Mouse (Mus musculus) spleen, embryonic (tissue): ENCODE data around the gene Hadha.

Experiments
- CTCF ChIA-PET: fragments of 350-600 bp; sonication (Branson Sonifier 250); formaldehyde crosslinking; loops from one replicate; lab custom pipeline; 2022; lab: Charles Lee

The Hadha gene

DNA sequence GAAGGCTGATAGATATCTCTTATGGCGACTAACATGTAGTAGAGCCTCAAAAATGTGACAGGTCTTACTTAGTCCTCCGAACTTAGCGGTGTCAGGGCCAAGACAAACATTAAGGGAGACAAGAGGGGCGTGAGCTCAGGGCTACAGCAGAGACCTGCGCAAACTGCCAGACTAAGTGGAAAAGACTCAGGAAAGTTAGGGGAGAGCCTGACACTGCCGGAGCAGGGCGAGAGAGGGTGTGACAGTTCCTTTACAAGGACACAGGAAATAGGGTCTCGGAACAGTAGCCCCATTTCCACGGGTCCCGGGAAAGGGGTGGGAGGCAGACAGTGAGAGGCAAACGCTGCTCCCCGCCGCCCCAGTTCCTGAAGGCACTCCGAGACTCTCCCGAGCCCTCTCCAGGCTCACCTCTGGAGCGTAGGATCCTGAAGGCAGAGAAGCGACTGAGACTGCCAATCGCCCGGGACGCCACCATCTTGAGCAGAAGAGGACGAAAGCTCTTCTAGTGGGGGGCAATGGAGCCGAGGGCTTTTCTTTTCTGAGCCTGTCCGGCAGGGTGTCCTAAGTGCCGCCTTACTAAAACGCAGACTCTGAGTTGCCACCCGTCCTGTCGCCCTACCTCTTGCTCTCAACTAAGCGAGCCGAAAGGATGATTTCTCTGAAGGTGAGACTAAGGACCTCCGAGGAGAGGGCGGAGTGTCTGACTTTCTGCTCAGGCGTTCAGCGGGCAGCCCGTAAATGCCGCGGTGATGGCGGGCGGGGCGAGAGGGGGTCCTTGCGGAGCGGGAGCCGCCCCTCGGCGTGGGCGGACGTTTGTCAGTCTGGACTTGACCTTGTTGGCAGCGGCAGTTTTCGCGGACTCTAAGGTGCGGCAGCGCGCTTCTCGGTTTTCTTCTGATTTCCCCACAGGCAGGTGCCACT, at the start of gene Hadha, which contains the start of gene Hadhb:
Gene Hadha (minus strand): TSS at position 689 of the 921 bp plus-strand sequence.
Gene Hadhb (plus strand): TSS at position 775 of the 921 bp plus-strand sequence.
- CTCF ChIA-PET = no interaction called here

- CTCF ChIA-PET = no interaction called here
These were observed 49.5 kb upstream of the Hadha start for GRCm38 (mm10) chr5:30204441-30204840.

DNA sequence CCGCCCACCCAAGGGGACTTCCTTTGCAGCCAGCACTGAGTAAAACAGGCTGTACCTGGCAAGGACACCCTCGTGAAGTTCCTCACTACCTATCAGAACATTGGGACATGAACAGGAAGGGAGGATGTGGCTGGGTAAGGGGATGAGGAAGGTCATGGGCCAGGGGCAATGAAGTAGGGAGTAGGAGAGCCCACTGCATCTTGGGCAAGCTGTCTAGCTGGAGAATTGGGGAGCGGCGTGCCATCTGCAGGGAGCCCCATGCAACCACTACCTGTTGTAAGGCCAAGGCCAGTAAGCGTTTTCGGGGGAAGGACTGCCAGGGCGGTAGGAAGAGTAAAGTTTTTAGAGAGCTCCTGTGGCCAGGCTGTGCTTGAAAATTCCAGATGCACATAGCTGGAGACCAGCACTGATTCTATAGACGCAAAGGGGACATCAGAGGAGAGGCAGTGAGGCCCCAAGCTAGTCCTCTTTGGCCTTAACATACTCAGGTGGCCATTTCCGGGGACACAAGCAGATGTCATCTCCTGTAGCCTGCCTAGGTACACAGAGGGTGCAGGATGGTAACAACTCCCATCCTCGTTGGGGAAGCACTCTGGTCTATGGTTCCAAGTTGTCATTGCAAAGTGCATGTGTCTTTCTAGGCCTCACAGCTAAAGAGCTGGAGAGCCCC, 48.4 kb upstream of the Hadha start:
- CTCF ChIA-PET = no interaction called here

GRCm38 (mm10) chr5:30202221-30202620, 47.3 kb upstream of the Hadha start:
- CTCF ChIA-PET = no interaction called here

DNA sequence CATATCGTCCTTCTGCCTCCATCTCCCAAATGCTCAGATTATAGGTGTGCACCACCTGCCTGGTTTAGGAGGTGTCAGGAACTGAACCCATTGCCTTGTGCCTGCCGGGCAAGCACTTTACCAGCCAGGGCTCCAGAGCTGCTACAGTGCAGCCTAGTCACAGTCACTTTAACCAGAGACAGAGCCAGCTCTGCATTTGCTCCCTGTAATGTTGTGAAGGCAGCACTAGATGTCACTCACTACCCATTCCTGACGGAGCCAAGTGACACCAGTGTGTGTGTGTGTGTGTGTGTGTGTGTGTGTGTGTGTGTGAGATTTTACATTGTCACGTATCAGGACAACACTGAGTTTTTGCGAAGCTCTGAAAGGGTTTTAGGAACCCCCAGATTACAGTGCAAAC, 46.6 kb upstream of the Hadha start:
- CTCF ChIA-PET = no interaction called here

- CTCF ChIA-PET = no interaction called here
These were observed 43.3 kb upstream of the Hadha start for GRCm38 (mm10) chr5:30198257-30198656.

DNA sequence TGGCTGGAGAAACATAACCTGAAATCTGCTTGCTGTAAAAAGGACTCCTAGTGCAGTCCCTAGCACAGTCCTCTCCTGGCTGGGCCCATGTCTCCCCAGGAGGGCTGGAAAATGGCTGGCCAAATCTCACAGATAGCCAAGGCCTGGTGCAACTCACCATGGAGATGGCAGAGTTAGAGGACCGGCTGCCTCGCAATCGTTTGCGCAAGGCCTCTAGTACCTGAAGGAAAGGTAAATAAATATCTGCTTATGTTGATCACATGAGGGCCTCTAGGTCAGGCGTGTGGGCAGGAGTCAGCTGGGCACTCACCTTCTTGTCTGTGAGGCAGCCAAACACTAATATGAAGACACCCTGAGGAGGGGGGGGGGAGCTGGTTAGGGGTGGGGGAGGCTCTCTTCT, 40.4 kb upstream of the Hadha start:
- CTCF ChIA-PET = no interaction called here

DNA sequence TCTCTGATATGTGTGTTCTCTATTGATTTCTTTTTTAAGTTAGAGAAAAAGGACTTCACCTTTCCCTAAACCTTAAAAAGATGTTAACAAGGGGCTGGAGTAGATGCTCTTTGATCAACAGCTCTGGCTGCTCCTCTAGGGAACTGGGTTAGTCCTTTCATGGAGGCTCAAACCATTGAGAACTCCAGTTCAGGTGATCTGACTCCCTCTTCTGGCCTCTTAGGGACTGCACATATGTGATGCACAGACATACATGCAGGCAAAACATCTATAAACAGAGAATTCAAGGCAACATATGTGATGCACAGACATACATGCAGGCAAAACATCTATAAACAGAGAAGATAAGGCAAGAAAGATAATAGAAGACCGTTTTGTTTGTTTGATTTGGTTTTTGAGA, 37.5 kb upstream of the Hadha start:
- CTCF ChIA-PET = no interaction called here

DNA sequence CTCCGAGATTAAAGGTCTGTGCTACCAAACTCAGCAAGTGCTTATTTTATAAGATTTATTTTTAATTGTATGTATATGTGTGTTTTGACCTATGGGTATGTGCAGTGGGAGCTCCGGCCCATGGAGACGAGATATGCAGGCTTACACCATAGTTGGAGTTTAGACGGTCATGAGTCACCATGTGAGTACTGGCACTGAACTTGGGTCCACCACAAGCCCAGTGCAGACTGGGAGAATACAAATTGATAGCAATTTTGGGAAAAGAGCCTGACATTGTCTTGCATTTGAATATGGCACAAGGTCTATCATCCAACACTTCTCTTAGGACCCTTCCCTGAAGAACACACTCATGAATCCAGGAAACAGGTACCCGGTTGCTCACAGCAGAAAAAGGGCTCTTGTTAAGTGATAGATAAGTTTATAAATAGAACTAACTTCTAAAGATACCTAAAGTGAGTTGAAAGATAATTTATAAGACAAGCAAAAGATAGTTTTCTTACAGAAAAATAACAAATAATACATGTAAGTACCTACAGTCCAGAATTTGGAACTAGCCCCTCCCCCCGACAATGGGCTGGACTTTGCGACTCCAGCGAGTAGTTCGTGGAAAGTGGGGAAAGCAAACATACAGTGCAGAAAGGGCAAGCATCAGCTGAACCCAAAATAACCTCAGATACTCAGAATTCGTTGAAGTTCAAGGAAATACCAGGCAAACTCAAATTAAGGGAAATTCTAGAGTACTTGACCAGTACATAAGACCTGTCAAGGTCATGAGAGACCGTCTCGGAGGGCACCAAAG, 32.9 kb upstream of the Hadha start:
- CTCF ChIA-PET = no interaction called here

- CTCF ChIA-PET = no interaction called here
These were observed 20.8 kb upstream of the Hadha start for GRCm38 (mm10) chr5:30175811-30176210.

GRCm38 (mm10) chr5:30172931-30173692, 18.1 kb upstream of the Hadha start:
- CTCF ChIA-PET = no interaction called here

DNA sequence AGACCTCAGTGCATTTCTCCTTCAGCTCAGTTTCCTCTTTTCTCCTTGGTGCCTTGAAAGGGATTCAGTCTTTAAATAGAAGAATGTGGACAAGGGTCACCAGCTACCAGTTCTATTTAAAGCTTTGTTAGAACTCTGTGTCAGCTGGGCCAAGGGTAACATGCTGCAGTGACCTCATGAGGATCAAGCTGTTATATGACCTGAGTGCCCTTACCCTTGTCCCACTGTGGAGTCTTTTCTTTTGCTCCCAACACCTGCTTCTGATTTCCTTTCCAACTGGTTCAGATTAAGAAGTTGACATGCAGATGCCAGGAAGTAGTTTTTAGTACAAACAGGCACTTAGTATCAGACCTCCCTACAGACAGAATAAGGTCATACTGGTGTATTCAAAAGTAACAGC, 17.2 kb upstream of the Hadha start:
- CTCF ChIA-PET = no interaction called here

DNA sequence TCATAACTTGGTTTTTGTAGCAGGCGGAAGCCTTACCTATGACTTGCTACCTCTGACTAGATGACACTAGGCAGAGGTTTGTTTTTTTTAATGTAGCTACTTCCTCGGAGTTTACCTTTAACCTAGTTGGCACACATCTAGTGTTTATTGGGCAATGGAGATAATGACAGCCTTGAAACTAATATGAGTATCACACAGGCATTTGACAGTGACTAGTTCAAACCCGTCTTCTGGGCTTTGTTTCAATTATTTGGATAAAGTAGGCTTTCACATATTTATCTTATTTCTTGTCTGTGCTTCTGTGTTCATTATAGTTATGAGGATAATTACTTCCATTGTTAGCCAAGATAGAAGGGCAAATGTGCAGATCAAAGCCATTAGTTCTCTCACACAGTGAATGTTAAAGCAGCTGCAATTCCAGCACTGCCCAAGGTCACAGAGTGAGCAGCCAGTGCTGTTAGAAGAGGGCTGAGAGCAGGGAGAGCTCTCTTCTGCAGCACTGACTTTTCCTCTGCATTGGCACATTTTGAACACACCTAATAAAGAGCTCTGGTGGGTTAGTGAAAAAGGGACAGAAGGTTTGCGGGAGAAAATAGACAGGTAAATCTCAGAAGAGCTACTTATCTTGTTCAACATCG, 15.5 kb upstream of the Hadha start:
- CTCF ChIA-PET = interaction anchor here (0.7 kb wide), 1 partner anchor 39 kb away, joined by 6 read pairs; no protein-coding TSS in a partner anchor

GRCm38 (mm10) chr5:30165234-30165946, 10.4 kb upstream of the Hadha start:
- CTCF ChIA-PET = no interaction called here

GRCm38 (mm10) chr5:30162339-30162738, 7.4 kb upstream of the Hadha start:
- CTCF ChIA-PET = interaction anchor here (0.6 kb wide), 1 partner anchor 19 kb away, joined by 3 read pairs; no protein-coding TSS in a partner anchor

- CTCF ChIA-PET = interaction anchor here (0.6 kb wide), 2 partner anchors 19 to 473 kb away, joined by 3 read pairs; no protein-coding TSS in a partner anchor
These were observed 6.9 kb upstream of the Hadha start for GRCm38 (mm10) chr5:30161836-30162235.

GRCm38 (mm10) chr5:30159601-30160000, 4.6 kb upstream of the Hadha start:
- CTCF ChIA-PET = no interaction called here

- CTCF ChIA-PET = interaction anchor here (0.8 kb wide), 1 partner anchor 89 kb away, joined by 11 read pairs; no protein-coding TSS in a partner anchor
These were observed 1.1 kb upstream of the Hadha start for GRCm38 (mm10) chr5:30155821-30156629.

DNA sequence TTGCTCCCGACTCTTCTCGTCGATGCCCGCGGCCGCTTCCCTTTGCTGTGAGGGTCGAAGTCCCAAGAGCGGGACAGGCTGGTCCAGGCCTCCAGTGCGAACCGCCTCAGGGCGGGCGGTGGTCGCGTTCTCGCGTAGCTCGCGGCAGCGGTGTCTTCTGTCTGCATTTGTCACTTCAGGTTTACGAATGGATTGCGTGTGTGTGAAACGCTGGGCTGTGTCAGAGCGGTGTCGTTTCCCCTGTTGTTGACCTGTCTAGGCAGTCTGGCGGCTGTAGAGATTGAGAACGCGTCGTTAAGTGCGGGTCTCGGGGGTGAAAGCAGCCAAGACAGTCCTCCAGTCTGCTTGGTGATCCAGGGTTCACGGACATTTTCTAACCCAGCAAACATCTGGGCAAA, 432 bp upstream of the Hadha start:
- CTCF ChIA-PET = no interaction called here
